Mouse (Mus musculus) lung, postnatal 36 days (tissue): ENCODE measurements around the gene Pklr.
"Not testable (repeated sequence)": the region's sequence is repeated elsewhere in the genome, so short reads cannot be mapped to it uniquely, and the experiment has no call there.

Experiments used
- DNase-seq: peaks from one replicate; pipeline ENCODE4 v3.0.0; 2022; ENCODE audit warnings: mixed read lengths

The Pklr gene

DNA sequence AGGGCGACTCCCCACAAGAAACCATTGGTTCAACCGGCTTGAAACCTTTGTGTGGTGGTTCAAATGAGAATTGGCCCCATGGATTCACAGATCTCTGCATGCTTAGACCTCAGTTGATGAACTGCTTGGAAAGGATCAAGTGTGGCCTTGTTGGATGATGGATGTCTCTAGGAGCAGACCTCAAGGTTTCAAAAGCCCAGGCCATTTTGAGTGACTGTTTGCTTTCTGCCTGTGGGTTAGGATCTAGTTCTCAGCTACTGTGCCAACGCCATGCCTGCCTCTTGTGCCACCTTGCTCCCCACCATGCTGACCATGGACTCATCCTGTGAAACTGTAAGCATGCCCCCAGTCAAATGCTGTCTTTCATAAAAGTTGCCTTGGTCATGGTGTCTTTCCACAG is 10.0 kb upstream of the Pklr start:
- DNase-seq = no peak

DNA sequence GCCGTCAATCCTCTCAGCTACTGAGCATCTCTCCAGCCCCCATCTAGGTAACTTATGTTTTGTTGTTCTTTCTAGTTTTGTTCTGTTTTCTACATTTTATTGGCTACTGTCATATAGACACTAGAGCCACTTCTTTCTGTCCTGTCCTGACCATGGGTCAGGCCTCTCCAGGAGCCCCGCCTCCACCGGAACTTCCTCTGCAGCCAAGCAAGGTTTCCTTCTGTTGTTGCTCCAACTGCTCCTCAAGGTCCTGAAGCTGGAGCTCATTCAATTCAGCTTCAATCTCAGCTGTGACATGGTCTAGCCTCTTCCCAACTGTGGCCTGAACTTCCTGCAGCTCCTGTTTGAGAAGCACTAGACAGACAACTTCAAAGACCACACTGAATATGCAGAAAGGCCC is 6.0 kb upstream of the Pklr start:
- DNase-seq = no peak

GRCm38 (mm10) chr3:89131816-89132215 is 4.1 kb upstream of the Pklr start:
- no peak for DNase-seq

DNA sequence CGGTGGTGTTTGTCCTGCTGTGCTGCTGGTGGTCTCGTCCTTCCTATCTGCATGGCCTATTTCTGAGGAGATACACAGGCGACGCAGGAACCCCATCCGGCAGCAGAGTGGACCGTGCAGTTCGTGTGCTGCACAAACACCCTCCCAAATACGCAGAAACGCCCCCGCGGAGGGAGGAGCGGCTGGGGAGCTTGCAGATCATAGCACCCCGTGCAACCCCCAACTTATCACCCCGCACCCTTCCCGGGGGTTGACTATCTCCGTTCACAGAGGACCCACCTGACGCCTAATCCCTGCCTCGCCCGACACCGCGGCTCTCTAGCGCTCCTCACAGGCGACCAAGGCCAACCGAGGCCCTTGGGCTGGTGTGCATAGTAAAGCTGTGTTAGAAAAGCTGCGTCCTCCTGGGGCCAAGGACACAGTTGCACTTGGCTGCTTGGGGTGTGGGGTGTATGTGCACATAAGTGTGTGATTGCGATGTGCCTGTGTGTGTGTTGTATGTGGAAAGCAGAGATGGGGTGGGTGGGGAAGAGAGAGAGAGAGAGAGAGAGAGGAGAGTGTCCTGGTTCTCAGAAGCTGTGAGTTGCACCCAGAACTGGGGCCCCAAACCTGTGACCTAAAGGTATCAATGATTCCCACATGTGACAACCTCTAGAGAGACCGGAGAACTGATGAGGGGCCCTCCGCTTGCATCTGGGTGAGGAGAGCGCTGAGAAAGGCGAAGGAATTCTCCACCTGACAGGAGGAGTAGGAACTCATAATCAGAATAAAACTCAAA is 3.5 kb upstream of the Pklr start:
- DNase-seq = peak; percentile 23

DNA sequence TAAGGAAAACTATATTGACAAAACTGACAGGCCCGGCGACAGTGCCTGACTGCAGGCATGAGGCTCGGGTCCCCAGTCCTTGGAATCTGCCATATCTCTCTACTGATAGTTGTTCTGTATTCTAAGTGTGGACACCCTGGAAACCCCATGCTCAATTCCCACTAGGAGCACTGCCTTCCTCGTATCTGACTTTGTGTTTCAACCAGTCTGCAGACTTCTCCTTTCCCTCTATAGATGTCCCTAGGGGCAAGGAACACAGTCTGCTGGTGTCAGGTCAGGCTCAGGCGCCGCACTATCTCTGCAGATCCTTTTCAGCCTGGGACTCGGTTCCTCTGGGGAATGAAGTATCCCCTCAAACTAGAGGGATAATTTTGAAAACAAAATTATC is 2.9 kb upstream of the Pklr start:
- DNase-seq = no peak

DNA sequence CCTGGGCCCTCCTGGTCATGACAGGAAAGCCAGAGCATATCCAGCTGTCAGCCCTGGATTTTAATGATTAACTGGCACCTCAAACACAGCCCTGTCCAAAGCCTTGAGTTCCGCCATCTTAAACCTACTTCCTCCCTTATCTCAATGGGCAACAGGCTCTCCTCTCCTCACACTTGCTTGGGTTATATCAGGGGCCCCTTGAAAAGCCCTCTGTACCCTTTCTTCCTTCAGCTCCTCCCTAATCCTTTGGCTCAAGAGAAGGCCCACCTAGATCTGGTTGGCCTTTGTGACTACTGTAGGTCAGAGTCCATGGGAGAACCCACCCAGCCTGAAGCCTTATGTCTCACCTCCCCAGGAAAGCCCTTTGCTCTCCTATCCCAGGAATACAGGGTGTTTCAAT is 2.2 kb upstream of the Pklr start:
- DNase-seq = no peak

GRCm38 (mm10) chr3:89136365-89136764 is 423 bp downstream of the Pklr start:
- no peak for DNase-seq

DNA sequence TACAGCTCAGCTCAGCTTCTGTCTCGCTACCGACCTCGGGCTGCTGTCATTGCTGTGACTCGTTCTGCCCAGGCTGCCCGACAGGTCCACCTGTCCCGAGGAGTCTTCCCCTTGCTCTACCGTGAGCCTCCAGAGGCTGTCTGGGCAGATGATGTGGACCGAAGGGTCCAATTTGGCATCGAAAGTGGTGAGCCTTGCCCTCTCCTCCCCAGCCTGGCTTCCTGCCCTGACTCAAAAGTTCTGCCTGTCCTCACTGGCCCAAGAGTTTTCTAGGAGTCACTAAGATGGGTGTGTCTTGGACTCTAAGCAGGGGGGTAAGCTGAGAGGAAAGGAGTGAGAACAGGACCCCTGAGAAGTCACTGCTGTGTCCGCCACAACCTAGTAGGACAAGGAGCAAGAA is 8.9 kb downstream of the Pklr start:
- DNase-seq = no peak

DNA sequence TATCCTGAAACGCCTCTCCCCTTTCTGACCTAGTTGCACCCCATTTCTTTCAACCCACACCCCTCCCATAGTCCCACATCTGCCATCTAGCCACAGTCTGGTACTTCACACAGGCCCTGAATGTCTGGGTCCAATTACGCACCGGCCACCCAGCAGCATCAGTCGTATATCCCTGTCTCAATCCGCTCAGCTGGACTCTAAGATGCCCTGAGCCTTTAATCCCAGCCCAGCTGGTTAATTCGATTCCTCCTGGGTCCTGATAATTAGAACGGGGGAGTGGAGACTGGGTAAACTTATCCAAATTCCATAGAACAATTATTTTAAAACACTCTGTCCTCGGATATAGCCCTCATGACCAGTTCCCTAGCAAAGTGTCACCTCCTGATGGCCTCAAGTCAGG is 9.6 kb downstream of the Pklr start:
- DNase-seq = no peak

DNA sequence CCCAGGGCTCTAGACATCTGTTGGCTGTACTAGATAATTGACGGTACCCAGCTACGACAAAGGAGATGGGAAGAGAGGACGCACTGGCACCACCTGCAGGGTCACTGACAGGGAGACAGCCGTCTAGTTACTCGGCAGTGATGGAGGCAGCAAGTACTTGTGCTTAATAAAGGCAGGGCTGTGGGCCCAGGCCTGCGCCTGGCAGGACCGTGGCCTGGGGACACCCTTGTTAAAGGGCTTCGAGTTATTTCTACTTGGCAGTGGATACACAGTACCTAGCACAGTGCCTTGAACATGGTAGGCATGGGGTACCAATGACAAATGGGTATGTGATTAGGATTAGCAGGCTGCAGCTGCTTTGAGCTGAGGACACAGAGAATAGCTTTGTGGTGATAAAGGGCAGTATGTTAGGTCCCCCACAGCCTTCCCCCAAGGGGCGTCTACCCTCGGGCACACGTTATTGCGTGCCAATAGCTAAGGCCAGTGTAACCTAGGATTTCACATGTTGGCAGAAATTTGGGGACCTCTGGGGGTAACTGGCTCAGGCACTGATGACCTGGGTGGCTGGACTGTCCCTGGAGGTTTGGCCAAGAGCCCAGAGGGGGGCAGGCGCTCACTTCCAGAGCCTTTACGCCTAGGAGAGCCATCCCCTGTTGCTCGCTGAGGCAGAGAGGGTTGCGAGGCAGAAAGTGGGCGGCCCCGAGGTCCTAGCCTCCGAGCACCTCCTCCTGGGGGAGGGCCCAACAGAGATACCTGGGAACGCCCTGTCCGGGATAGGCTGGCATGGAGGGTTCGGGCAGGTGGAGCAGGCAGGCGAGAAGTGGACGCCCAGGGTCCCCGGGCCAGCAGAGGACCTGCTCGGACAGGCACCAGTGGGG is 11.4 kb downstream of the Pklr start:
- peak; percentile 60 for DNase-seq

GRCm38 (mm10) chr3:89147979-89148311 is 12.0 kb downstream of the Pklr start:
- DNase-seq = no peak

DNA sequence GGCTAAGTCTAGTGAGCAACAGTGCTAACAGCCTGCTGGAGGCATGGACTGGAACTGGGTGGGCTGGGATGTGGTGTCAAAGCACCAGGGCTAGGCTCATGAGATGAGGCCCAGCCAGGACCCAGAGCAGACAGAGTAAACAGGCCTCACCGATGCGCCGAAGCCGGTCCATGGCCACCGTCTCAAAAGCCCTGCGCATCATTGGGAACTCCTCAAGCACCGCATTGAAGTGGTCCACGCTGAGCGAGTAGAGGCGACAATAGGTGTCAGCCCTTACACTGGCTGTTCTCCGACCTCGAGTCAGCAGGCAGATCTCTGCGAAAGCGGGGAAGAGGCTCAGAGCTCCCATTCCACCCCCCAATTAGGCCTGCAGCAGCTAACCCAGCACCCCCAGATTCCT is 12.6 kb downstream of the Pklr start:
- no peak for DNase-seq

GRCm38 (mm10) chr3:89152084-89152835 is 16.3 kb downstream of the Pklr start:
- no peak for DNase-seq

DNA sequence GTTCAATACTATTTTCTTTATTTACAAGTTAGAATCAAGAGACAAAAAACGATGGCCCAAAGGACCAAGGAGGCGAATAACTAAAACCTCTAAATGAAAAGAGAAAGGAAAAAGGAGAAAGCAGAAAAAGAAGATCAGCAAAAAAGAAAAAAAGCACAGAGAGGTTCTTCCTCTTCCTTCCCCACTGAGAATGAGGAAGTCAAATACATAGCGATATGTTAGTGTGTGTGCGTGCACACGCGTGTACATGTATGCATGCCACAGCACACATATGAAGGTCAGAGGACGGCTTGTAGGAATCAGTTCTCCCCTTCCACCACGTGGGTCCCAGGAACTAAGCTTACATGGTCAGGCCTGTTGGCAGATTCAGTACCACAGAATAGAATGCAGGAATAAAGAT is 21.0 kb downstream of the Pklr start:
- DNase-seq = no peak

DNA sequence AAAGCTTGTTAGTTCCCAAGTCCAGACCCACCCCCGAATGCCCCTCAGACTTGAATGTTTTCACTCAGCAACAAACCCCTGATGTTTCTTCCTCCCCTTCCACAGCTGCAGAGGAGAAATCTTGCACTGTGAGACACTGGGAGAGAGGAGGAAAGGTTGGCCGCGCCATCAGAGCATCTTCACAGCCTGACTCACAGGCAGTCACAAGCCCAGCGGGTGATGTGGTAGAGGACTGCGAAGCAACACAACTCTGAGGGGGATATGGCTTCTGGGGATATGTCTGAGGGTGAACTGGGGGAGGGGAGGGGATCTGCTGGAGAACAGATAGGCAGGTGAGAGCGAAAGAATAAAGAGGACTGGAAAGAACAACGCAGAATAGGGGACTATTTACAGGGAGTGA is 22.7 kb downstream of the Pklr start:
- no peak for DNase-seq

GRCm38 (mm10) chr3:89159211-89159610 is 23.3 kb downstream of the Pklr start:
- peak; percentile 76 for DNase-seq

GRCm38 (mm10) chr3:89159616-89160344 is 23.8 kb downstream of the Pklr start, which contains the start of gene Hcn3:
TSS of gene Hcn3 (minus strand) at chr3:89160196.
- peak; percentile 52 for DNase-seq

DNA sequence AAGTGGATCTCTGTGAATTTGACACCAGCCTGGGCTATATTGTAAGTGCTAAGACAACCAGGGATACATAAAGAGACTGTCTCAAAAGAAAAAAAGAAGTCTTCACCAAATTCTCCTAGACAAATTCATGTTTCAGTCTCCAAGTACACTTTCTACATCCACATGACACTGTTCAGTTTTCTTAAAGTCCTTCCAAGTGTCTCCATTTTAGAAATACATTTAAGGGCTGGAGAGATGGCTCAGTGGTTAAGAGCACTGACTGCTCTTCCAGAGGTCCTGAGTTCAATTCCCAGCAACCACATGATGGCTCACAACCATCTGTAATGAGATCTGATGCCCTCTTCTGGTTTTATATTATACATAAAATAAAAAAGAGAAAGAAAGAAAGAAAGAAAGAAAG is 25.3 kb downstream of the Pklr start:
- not testable (repeated sequence) for DNase-seq

DNA sequence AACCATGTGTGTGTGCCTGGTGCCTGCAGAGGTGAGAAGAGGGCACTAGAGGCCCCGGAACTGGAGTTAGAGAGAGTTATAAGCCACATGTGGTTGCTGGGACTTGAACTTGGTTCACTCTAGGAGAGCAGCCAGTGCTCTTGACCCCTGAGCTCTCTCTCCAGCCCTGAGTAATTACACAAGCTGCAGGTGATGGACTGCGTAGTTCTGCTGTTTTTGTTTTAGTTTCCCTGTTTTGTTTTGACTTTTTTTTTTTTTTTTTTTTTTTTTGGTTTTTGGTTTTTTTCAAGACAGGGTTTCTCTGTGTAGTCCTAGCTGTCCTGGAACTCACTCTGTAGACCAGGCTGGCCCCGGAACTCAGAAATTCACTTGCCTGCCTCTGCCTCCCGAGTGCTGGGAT is 25.8 kb downstream of the Pklr start:
- DNase-seq = no peak

GRCm38 (mm10) chr3:89163123-89163522 is 27.2 kb downstream of the Pklr start:
- no peak for DNase-seq

- no peak for DNase-seq
Observed at GRCm38 (mm10) chr3:89163643-89164245, 27.8 kb downstream of the Pklr start.

DNA sequence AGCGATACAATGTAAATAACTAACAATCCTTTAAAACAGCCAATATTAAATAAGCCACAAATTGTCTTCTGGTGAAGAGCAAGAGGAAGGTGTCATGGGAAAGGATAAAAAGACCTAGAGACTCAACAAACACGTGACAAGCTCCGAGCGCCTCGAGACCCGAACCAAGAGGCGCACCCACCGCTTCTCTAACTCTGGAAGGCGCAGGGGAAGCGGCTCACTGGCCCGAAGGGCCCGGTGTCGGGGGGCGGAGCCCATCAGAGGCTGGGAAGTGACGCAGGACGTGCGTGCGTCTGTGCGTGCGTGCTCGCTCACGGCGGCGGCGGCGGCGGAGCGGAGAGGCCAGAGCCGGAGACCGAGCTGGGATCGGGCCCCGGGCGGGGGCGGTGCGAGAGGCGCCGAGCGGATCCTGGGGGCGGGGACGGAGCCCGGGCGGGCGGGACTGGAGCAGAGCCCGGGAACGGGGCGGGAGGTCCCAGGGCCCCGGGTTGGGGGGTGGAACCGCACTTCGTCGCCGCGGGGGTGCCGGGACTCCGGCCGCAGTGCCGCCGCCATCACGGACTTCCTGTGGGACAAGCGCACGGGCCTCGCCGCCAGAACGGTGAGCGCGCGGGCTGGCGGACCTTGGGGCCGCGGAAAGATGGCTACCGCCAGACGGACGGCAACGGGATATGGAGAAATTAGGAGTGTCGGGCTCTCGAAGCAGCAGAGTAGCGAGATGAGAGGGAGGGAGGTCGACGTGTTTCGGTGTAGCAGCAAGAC is 28.7 kb downstream of the Pklr start, which contains the start of gene Clk2:
Clk2 (plus strand) TSS at position 290 of the 762 bp plus-strand sequence.
- DNase-seq = peak; percentile 97
